Mouse (Mus musculus): ENCODE measurements around the gene Krcc1. TPM values are rescaled to one million over a fixed set of nuclear protein-coding genes. Genes with fewer than 3 reads are reported as not detected.

The Krcc1 gene
- polyA plus RNA-seq (2014; fragmentation: Nextera tagmentation; extraction: Ambion mirVana), result 60.2 and 65.1 TPM in 2 replicates

- Histone ChIP-seq H3K4me3 (ENCODE audit: low read depth, low read length) (peak within 1 kb of the TSS; percentile 96), H3K4me1 (ENCODE audit: control insufficient read depth, insufficient read depth, low read length) (peaks cover 14% of the 10 kb centered on the region), H3K9ac (ENCODE audit: low read depth, low read length) (peak within 1 kb of the TSS; percentile 99), H3K27me3 (ENCODE audit: control insufficient read depth, insufficient read depth, low read length) (no peaks in the 10 kb centered on the region), H3K4me2 (peak within 1 kb of the TSS; percentile 81), H3K27ac (ENCODE audit: low read depth, low read length) (peak within 1 kb of the TSS; percentile 99), H3K9me3 (replicated peaks; ENCODE audit: control insufficient read depth, low read length) (no peaks in the 10 kb centered on the region), H3K36me3 (ENCODE audit: control insufficient read depth, insufficient read depth, low read length) (no peaks in the 10 kb centered on the region)
- under 1% methylated on average over 62 of the region's 84 CpGs for WGBS (ENCODE audit: insufficient replicate concordance)
- ATAC-seq (replicated peaks; ENCODE audit: insufficient number of reproducible peaks, low FRiP score, low TSS enrichment), result peak; percentile 90
Measured at GRCm38 (mm10) chr6:71271389-71272315, at the start of gene Krcc1. Gene Krcc1, plus strand, starts transcription at chr6:71271677.

DNA sequence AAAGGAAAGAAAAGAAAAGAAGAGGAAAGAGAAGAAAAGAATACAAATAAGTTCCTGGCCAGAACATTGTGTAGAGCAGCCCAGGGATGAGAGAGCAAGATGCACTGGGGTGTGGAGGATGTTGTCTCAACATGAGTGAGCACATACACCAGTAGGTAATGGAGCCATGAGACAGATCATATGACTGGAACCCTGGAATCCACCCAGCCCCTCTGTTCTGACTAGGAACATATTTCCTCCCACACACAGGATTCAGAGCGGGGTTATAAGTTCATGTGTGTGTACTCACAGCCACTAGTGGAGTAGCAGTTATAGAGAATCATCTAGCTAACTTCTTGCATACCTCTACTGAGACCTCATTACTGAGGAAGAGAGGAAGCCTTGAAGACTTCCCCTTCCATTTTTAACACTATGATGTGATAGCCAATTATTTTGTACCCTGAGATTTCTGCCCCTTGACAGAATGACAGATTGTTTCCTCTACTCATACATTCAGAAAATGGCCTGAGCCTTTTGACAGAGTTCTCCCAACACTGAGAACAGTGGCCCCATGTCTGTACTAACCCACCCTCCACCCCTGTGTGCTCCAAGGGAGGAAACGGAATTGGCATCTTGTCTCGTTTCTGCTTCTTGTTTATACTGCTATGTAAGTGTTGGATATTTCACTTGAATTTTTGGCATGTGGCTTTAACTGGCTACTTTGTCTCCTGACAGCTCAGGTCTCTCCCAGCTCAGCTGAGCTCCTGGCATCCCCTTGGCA lies 47.1 kb upstream of the Krcc1 start:
- Histone ChIP-seq H3K36me3 (ENCODE audit: control insufficient read depth, insufficient read depth, low read length) (0 out of 2 replicates have a peak, but pooled peaks cover 4% of the 10 kb centered on the region), H3K27ac (ENCODE audit: low read depth, low read length) (no peak overlapping the region), H3K4me3 (ENCODE audit: low read depth, low read length) (no peak overlapping the region), H3K4me2 (no peak overlapping the region), H3K9me3 (replicated peaks; ENCODE audit: control insufficient read depth, low read length) (no peaks in the 10 kb centered on the region), H3K4me1 (ENCODE audit: control insufficient read depth, insufficient read depth, low read length) (peaks cover 29% of the 10 kb centered on the region), H3K9ac (ENCODE audit: low read depth, low read length) (no peak overlapping the region), H3K27me3 (ENCODE audit: control insufficient read depth, insufficient read depth, low read length) (no peaks in the 10 kb centered on the region)
- 62% methylated on average over 3 of the region's 3 CpGs for WGBS (ENCODE audit: insufficient replicate concordance)
- no peak for ATAC-seq (replicated peaks; ENCODE audit: insufficient number of reproducible peaks, low FRiP score, low TSS enrichment)

DNA sequence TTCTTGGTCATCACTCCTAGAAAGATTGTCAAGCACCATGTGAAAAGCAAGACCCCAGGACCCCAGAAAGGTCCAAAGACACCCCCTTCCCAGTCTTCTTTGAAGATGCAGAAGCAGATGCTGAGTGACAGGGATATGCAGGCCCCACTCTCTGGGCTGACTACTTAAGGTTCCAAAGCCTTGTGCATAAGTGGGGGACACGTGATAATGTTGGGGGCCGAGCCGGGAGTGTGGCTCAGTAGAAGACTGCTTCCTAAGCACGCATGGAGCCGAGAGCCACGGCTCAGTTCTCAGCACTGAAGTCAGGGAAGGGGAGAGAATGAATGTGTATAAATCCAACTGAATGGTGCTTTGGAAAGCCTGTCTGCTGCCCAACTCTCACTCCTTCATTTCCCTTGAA lies 44.9 kb upstream of the Krcc1 start:
- peak overlapping the region; percentile 32; the same call in 1 of the 2 replicates for H3K4me2 ChIP-seq
- no peaks in the 10 kb centered on the region for H3K27me3 ChIP-seq (ENCODE audit: control insufficient read depth, insufficient read depth, low read length)
- H3K27ac ChIP-seq (ENCODE audit: low read depth, low read length), result peak overlapping the region; percentile 91
- H3K9me3 ChIP-seq (replicated peaks; ENCODE audit: control insufficient read depth, low read length), result no peaks in the 10 kb centered on the region
- no peak overlapping the region for H3K9ac ChIP-seq (ENCODE audit: low read depth, low read length)
- ATAC-seq (replicated peaks; ENCODE audit: insufficient number of reproducible peaks, low FRiP score, low TSS enrichment), result 0 out of 2 replicates have a peak, but pooled peaks have one; percentile 36
- H3K36me3 ChIP-seq (ENCODE audit: control insufficient read depth, insufficient read depth, low read length), result no peaks in the 10 kb centered on the region; the same call in 1 of the 2 replicates
- 31% methylated on average over 6 of the region's 6 CpGs for WGBS (ENCODE audit: insufficient replicate concordance)
- H3K4me3 ChIP-seq (ENCODE audit: low read depth, low read length), result no peak overlapping the region
- peaks cover 29% of the 10 kb centered on the region for H3K4me1 ChIP-seq (ENCODE audit: control insufficient read depth, insufficient read depth, low read length)

DNA sequence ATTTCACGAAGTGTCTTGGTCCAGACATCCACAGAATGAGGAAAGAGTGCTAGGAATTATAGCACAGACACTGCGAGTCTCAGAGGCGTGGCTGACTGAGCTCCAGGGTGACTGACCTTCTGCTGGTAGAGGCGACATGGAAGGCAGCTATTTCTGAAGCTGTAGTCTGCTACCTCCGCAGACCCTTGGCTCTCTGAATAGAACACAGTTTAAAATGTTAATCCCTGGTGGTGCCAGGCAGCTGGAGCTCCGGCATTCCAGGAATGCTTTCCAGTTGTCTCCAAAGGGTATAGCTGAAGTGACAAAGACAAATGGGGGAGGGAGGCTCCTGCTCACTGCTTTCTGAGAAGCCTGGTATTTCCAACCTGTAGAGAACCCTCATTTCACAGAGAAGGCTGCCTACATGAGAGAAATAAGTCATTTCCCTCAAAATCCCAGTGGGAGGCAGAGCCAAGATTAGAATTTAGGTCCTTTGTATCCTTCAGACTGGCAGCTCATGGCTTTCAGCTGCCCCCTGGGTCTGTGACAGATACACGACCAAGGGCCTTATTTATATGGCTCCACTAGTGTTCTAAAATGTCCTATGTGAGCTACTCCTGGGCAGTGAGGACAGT lies 44.2 kb upstream of the Krcc1 start:
- Histone ChIP-seq H3K4me1 (ENCODE audit: control insufficient read depth, insufficient read depth, low read length) (peaks cover 29% of the 10 kb centered on the region), H3K27me3 (ENCODE audit: control insufficient read depth, insufficient read depth, low read length) (no peaks in the 10 kb centered on the region), H3K9me3 (replicated peaks; ENCODE audit: control insufficient read depth, low read length) (no peaks in the 10 kb centered on the region), H3K4me3 (ENCODE audit: low read depth, low read length) (no peak overlapping the region), H3K36me3 (ENCODE audit: control insufficient read depth, insufficient read depth, low read length) (no peaks in the 10 kb centered on the region; the same call in 1 of the 2 replicates), H3K27ac (ENCODE audit: low read depth, low read length) (peak overlapping the region; percentile 91), H3K9ac (ENCODE audit: low read depth, low read length) (0 out of 2 replicates have a peak overlapping the region, but pooled peaks have one; percentile 34), H3K4me2 (peak overlapping the region; percentile 32)
- WGBS (ENCODE audit: insufficient replicate concordance), result 9% methylated on average over 7 of the region's 7 CpGs
- peak; percentile 75 for ATAC-seq (replicated peaks; ENCODE audit: insufficient number of reproducible peaks, low FRiP score, low TSS enrichment)

GRCm38 (mm10) chr6:71235121-71235520 lies 36.4 kb upstream of the Krcc1 start:
- Histone ChIP-seq H3K36me3 (ENCODE audit: control insufficient read depth, insufficient read depth, low read length) (peaks cover 5% of the 10 kb centered on the region; the same call in 1 of the 2 replicates), H3K9me3 (replicated peaks; ENCODE audit: control insufficient read depth, low read length) (no peaks in the 10 kb centered on the region), H3K9ac (ENCODE audit: low read depth, low read length) (no peak overlapping the region), H3K27me3 (ENCODE audit: control insufficient read depth, insufficient read depth, low read length) (no peaks in the 10 kb centered on the region), H3K4me1 (ENCODE audit: control insufficient read depth, insufficient read depth, low read length) (no peaks in the 10 kb centered on the region), H3K4me3 (ENCODE audit: low read depth, low read length) (no peak overlapping the region), H3K27ac (ENCODE audit: low read depth, low read length) (no peak overlapping the region), H3K4me2 (no peak overlapping the region)
- ATAC-seq (replicated peaks; ENCODE audit: insufficient number of reproducible peaks, low FRiP score, low TSS enrichment), result no peak
- 65% methylated on average over 13 of the region's 13 CpGs for WGBS (ENCODE audit: insufficient replicate concordance)

- no peak overlapping the region for H3K4me3 ChIP-seq (ENCODE audit: low read depth, low read length)
- H3K27me3 ChIP-seq (ENCODE audit: control insufficient read depth, insufficient read depth, low read length), result no peaks in the 10 kb centered on the region
- no peaks in the 10 kb centered on the region for H3K4me1 ChIP-seq (ENCODE audit: control insufficient read depth, insufficient read depth, low read length)
- WGBS (ENCODE audit: insufficient replicate concordance), result 52% methylated on average over 3 of the region's 3 CpGs
- no peak overlapping the region for H3K27ac ChIP-seq (ENCODE audit: low read depth, low read length)
- no peak overlapping the region for H3K9ac ChIP-seq (ENCODE audit: low read depth, low read length)
- ATAC-seq (replicated peaks; ENCODE audit: insufficient number of reproducible peaks, low FRiP score, low TSS enrichment), result no peak
- peaks cover 5% of the 10 kb centered on the region; the same call in 1 of the 2 replicates for H3K36me3 ChIP-seq (ENCODE audit: control insufficient read depth, insufficient read depth, low read length)
- no peak overlapping the region for H3K4me2 ChIP-seq
- no peaks in the 10 kb centered on the region for H3K9me3 ChIP-seq (replicated peaks; ENCODE audit: control insufficient read depth, low read length)
Measured at GRCm38 (mm10) chr6:71235944-71236343, 35.5 kb upstream of the Krcc1 start.

GRCm38 (mm10) chr6:71236506-71236905 lies 35.0 kb upstream of the Krcc1 start:
- peaks cover 5% of the 10 kb centered on the region; the same call in 1 of the 2 replicates for H3K36me3 ChIP-seq (ENCODE audit: control insufficient read depth, insufficient read depth, low read length)
- WGBS (ENCODE audit: insufficient replicate concordance), result 77% methylated on average over 6 of the region's 6 CpGs
- H3K27ac ChIP-seq (ENCODE audit: low read depth, low read length), result no peak overlapping the region
- H3K9me3 ChIP-seq (replicated peaks; ENCODE audit: control insufficient read depth, low read length), result no peaks in the 10 kb centered on the region
- no peak for ATAC-seq (replicated peaks; ENCODE audit: insufficient number of reproducible peaks, low FRiP score, low TSS enrichment)
- H3K4me3 ChIP-seq (ENCODE audit: low read depth, low read length), result no peak overlapping the region
- H3K4me2 ChIP-seq, result no peak overlapping the region
- no peaks in the 10 kb centered on the region for H3K27me3 ChIP-seq (ENCODE audit: control insufficient read depth, insufficient read depth, low read length)
- peaks cover 5% of the 10 kb centered on the region; the same call in 1 of the 2 replicates for H3K4me1 ChIP-seq (ENCODE audit: control insufficient read depth, insufficient read depth, low read length)
- H3K9ac ChIP-seq (ENCODE audit: low read depth, low read length), result no peak overlapping the region

GRCm38 (mm10) chr6:71237031-71237431 lies 34.4 kb upstream of the Krcc1 start:
- Histone ChIP-seq H3K36me3 (ENCODE audit: control insufficient read depth, insufficient read depth, low read length) (peaks cover 5% of the 10 kb centered on the region; the same call in 1 of the 2 replicates), H3K4me2 (no peak overlapping the region), H3K4me1 (ENCODE audit: control insufficient read depth, insufficient read depth, low read length) (peaks cover 8% of the 10 kb centered on the region), H3K9me3 (replicated peaks; ENCODE audit: control insufficient read depth, low read length) (no peaks in the 10 kb centered on the region), H3K4me3 (ENCODE audit: low read depth, low read length) (no peak overlapping the region), H3K27ac (ENCODE audit: low read depth, low read length) (no peak overlapping the region), H3K9ac (ENCODE audit: low read depth, low read length) (no peak overlapping the region), H3K27me3 (ENCODE audit: control insufficient read depth, insufficient read depth, low read length) (no peaks in the 10 kb centered on the region)
- WGBS (ENCODE audit: insufficient replicate concordance), result 87% methylated on average over 6 of the region's 6 CpGs
- ATAC-seq (replicated peaks; ENCODE audit: insufficient number of reproducible peaks, low FRiP score, low TSS enrichment), result no peak

Measured in heart, embryonic 11.5 days (tissue).